17 mouse cellular contexts compared by ENCODE assay signal in the genomic region with DNA sequence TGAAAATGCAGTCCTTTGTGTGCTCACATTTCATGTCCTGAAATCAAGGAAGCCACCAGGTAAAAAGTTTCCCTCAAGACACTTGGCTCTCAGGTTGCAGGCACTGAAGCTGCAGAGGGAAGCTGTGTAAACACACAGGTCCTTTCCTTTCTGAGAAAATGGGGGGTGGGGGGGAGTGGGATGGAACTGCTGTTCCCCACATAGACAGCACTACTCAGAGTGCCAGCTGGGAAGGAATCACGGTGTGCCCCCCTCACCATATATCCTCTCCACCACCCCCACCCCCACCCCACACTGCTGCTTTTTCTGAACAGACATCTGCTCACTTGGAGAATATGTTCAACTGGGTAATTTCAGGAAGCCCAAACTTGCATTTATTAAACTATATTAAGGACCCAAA.
"Had no signal": no experiment of that assay in that cellular context is flagged by ENCODE, and none has a peak within 500 bp of the region (broad histone marks: within the 10 kb centered on the region; RNA-seq: fewer than 3 reads in every experiment).

No protein-coding gene starts in this region.

- DNase-seq: retina, postnatal 1 day; right cerebral cortex, adult 18-20 months; right cerebral cortex, postnatal 14 days; right cerebral cortex, postnatal 25 days; right cerebral cortex, postnatal 4 days; spleen, adult 18-20 months; thymus, adult 18-20 months; thymus, adult 2 months; thymus, postnatal 14 days; thymus, postnatal 25 days; thymus, postnatal 36 days; thymus, postnatal 4 days had no signal

- H3K9me3 ChIP-seq: neural tube, embryonic 12.5 days; neural tube, embryonic 13.5 days; neural tube, embryonic 15.5 days; stomach, embryonic 15.5 days had no signal

- H3K4me3 ChIP-seq: neural tube, embryonic 12.5 days; neural tube, embryonic 13.5 days; neural tube, embryonic 15.5 days; stomach, embryonic 15.5 days had no signal

- H3K27ac ChIP-seq: neural tube, embryonic 12.5 days; neural tube, embryonic 13.5 days; neural tube, embryonic 15.5 days; stomach, embryonic 15.5 days; stomach, postnatal 0 days had no signal

- H3K4me2 ChIP-seq: neural tube, embryonic 12.5 days; neural tube, embryonic 13.5 days; neural tube, embryonic 15.5 days; stomach, embryonic 15.5 days had no signal

- H3K9ac ChIP-seq: neural tube, embryonic 12.5 days; neural tube, embryonic 13.5 days; neural tube, embryonic 15.5 days; stomach, embryonic 15.5 days had no signal

- H3K27me3 ChIP-seq: neural tube, embryonic 12.5 days; neural tube, embryonic 13.5 days; neural tube, embryonic 15.5 days; stomach, embryonic 15.5 days had no signal
